Mouse (Mus musculus) heart, adult 18-20 months (tissue): ENCODE measurements at regions not wholly inside any gene's neighbourhood (a gene's known extent, or its start where the extent isn't known, plus 50 kb on each side); places are given as distances from the start of the nearest gene placed in this dataset.

Experiments
- DNase-seq, 2 experiments: peaks; one replicate each; pipeline ENCODE4 v3.0.0; 2021 to 2022; ENCODE audit warnings: mixed read lengths in 1 of 2

- no peak for DNase-seq
Measured at GRCm38 (mm10) chr12:32642493-32642892, 176.9 kb upstream of the Nampt start.

- DNase-seq: no peak
Measured at GRCm38 (mm10) chr12:32653096-32653495, 166.2 kb upstream of the Nampt start.

- peak; percentile 53 to 77 for DNase-seq
Measured at GRCm38 (mm10) chr12:32656194-32656593, 163.2 kb upstream of the Nampt start.

GRCm38 (mm10) chr12:32661782-32662413, 157.4 kb upstream of the Nampt start:
- DNase-seq: peak; percentile 70 to 85

GRCm38 (mm10) chr12:32666040-32666439, 153.3 kb upstream of the Nampt start:
- DNase-seq: no peak

- peak; percentile 73 to 81 for DNase-seq
Measured at GRCm38 (mm10) chr12:32677908-32678307, 141.4 kb upstream of the Nampt start.

- DNase-seq: peak; percentile 77 to 85
Measured at GRCm38 (mm10) chr12:32678756-32679155, 140.6 kb upstream of the Nampt start.

- peak in 1 of 2 experiments; percentile 22 for DNase-seq
Measured at GRCm38 (mm10) chr12:32681910-32682309, 137.4 kb upstream of the Nampt start.

GRCm38 (mm10) chr12:32683375-32683774, 136.0 kb upstream of the Nampt start:
- no peak for DNase-seq

- no peak for DNase-seq
Measured at GRCm38 (mm10) chr12:32685788-32686385, 133.5 kb upstream of the Nampt start.

- DNase-seq: no peak
Measured at GRCm38 (mm10) chr12:32689361-32689760, 130.0 kb upstream of the Nampt start.

- DNase-seq: no peak
Measured at GRCm38 (mm10) chr12:32690096-32690495, 129.2 kb upstream of the Nampt start.

GRCm38 (mm10) chr12:32692081-32692819, 127.1 kb upstream of the Nampt start:
- DNase-seq: no peak

- no peak for DNase-seq
Measured at GRCm38 (mm10) chr12:32692962-32693361, 126.4 kb upstream of the Nampt start.

GRCm38 (mm10) chr12:32693678-32694077, 125.7 kb upstream of the Nampt start:
- DNase-seq: no peak

GRCm38 (mm10) chr12:32696832-32697231, 122.5 kb upstream of the Nampt start:
- DNase-seq: no peak

- DNase-seq: peak; percentile 22 to 56
Measured at GRCm38 (mm10) chr12:32709188-32709587, 110.2 kb upstream of the Nampt start.

- peak; percentile 89 to 93 for DNase-seq
Measured at GRCm38 (mm10) chr12:32717129-32717921, 102.0 kb upstream of the Nampt start.

GRCm38 (mm10) chr12:32719203-32719602, 100.1 kb upstream of the Nampt start:
- no peak for DNase-seq

GRCm38 (mm10) chr12:32724451-32725188, 94.7 kb upstream of the Nampt start:
- no peak for DNase-seq

- DNase-seq: no peak
Measured at GRCm38 (mm10) chr12:32727539-32727938, 91.8 kb upstream of the Nampt start.

- DNase-seq: no peak
Measured at GRCm38 (mm10) chr12:32728425-32728824, 90.9 kb upstream of the Nampt start.
